Comparison of ENCODE assay signal across 32 mouse cellular contexts in genomic region chr14:54454669-54455528, GRCm38 (mm10). TPM values are rescaled to one million over a fixed set of nuclear protein-coding genes. Genes with fewer than 3 reads are reported as not detected.
DNase-seq lines count a peak whose midpoint lies in the region; ATAC-seq and TF ChIP-seq lines count a peak whose summit lies in the region.
"Had no signal": no experiment of that assay in that cellular context is flagged by ENCODE, and none has a peak within 500 bp of the region (broad histone marks: within the 10 kb centered on the region; RNA-seq: fewer than 3 reads in every experiment).

No protein-coding gene starts in this region.

- WGBS in intestine, embryonic 16.5 days: 51% methylated on average over 11 of the region's 11 CpGs
- WGBS in stomach, embryonic 15.5 days: 67% methylated on average over 11 of the region's 11 CpGs
- WGBS in midbrain, embryonic 14.5 days: 88% methylated on average over 11 of the region's 11 CpGs
- 63% methylated on average over 11 of the region's 11 CpGs for WGBS in liver, postnatal 0 days (ENCODE audit: insufficient replicate concordance)

- no peak for TF ChIP-seq CTCF in liver, postnatal 0 days (IDR thresholded peaks at IDR 0.05; ENCODE audit: low read depth)

- H3K9ac ChIP-seq in intestine, embryonic 16.5 days (ENCODE audit: low read depth, low read length): no peak overlapping the region
- no peak overlapping the region for H3K9ac ChIP-seq in stomach, embryonic 15.5 days
- no peak overlapping the region for H3K9ac ChIP-seq in midbrain, embryonic 14.5 days (replicated peaks; ENCODE audit: low read length)
- H3K9ac ChIP-seq in liver, postnatal 0 days (replicated peaks): no peak overlapping the region
- H3K9ac ChIP-seq: embryonic facial prominence, embryonic 12.5 days; hindbrain, embryonic 13.5 days; kidney, embryonic 15.5 days; liver, embryonic 15.5 days; neural tube, embryonic 13.5 days had no signal

- no peaks in the 10 kb centered on the region for H3K27me3 ChIP-seq in intestine, embryonic 16.5 days (replicated peaks; ENCODE audit: control insufficient read depth, insufficient read depth, low read length)
- no peaks in the 10 kb centered on the region for H3K27me3 ChIP-seq in stomach, embryonic 15.5 days (replicated peaks)
- no peaks in the 10 kb centered on the region for H3K27me3 ChIP-seq in midbrain, embryonic 14.5 days (ENCODE audit: control insufficient read depth, insufficient read depth, low read length)
- no peaks in the 10 kb centered on the region for H3K27me3 ChIP-seq in liver, postnatal 0 days (ENCODE audit: insufficient read depth, low read length)
- H3K27me3 ChIP-seq: CH12.LX; embryonic facial prominence, embryonic 12.5 days; hindbrain, embryonic 13.5 days; kidney, embryonic 15.5 days; liver, embryonic 15.5 days; neural tube, embryonic 13.5 days had no signal

- H3K4me3 ChIP-seq in intestine, embryonic 16.5 days (ENCODE audit: low read length): no peak overlapping the region
- no peak overlapping the region for H3K4me3 ChIP-seq in stomach, embryonic 15.5 days (replicated peaks)
- H3K4me3 ChIP-seq in midbrain, embryonic 14.5 days (replicated peaks; ENCODE audit: low read depth, low read length): no peak overlapping the region
- H3K4me3 ChIP-seq in liver, postnatal 0 days (ENCODE audit: low read depth, low read length): no peak overlapping the region
- H3K4me3 ChIP-seq: embryonic facial prominence, embryonic 12.5 days; hindbrain, embryonic 13.5 days; kidney, embryonic 15.5 days; left cerebral cortex, adult 2 months; limb, embryonic 10.5 days; liver, embryonic 15.5 days; myocyte; neural tube, embryonic 13.5 days had no signal

- H3K36me3 ChIP-seq in intestine, embryonic 16.5 days (ENCODE audit: control insufficient read depth, insufficient read depth, low read length): no peaks in the 10 kb centered on the region
- H3K36me3 ChIP-seq in stomach, embryonic 15.5 days: no peaks in the 10 kb centered on the region
- no peaks in the 10 kb centered on the region for H3K36me3 ChIP-seq in midbrain, embryonic 14.5 days (ENCODE audit: control insufficient read depth, insufficient read depth, low read length)
- H3K36me3 ChIP-seq in liver, postnatal 0 days (replicated peaks; ENCODE audit: insufficient read depth, low read length): no peaks in the 10 kb centered on the region
- H3K36me3 ChIP-seq: embryonic facial prominence, embryonic 12.5 days; G1E; hindbrain, embryonic 13.5 days; kidney, embryonic 15.5 days; limb, embryonic 10.5 days; liver, embryonic 15.5 days; neural tube, embryonic 13.5 days had no signal

- no peaks in the 10 kb centered on the region for H3K9me3 ChIP-seq in intestine, embryonic 16.5 days (ENCODE audit: control insufficient read depth, low read length)
- no peaks in the 10 kb centered on the region for H3K9me3 ChIP-seq in stomach, embryonic 15.5 days
- no peaks in the 10 kb centered on the region for H3K9me3 ChIP-seq in midbrain, embryonic 14.5 days (ENCODE audit: control insufficient read depth, low read length)
- no peaks in the 10 kb centered on the region for H3K9me3 ChIP-seq in liver, postnatal 0 days (ENCODE audit: low read length)
- H3K9me3 ChIP-seq: embryonic facial prominence, embryonic 12.5 days; hindbrain, embryonic 13.5 days; kidney, embryonic 15.5 days; limb, embryonic 10.5 days; liver, embryonic 15.5 days; neural tube, embryonic 13.5 days had no signal

- H3K4me2 ChIP-seq in intestine, embryonic 16.5 days (ENCODE audit: low read depth, low read length): no peak overlapping the region
- H3K4me2 ChIP-seq in stomach, embryonic 15.5 days: no peak overlapping the region
- H3K4me2 ChIP-seq in midbrain, embryonic 14.5 days (ENCODE audit: low read length): no peak overlapping the region
- H3K4me2 ChIP-seq in liver, postnatal 0 days (ENCODE audit: low read depth, low read length): no peak overlapping the region
- H3K4me2 ChIP-seq: embryonic facial prominence, embryonic 12.5 days; hindbrain, embryonic 13.5 days; kidney, embryonic 15.5 days; liver, embryonic 15.5 days; neural tube, embryonic 13.5 days had no signal

- peak; percentile 55 for DNase-seq in lung, postnatal 25 days (ENCODE audit: low spot score)
- no peak for DNase-seq in midbrain, embryonic 14.5 days
- no peak for DNase-seq in gastrocnemius, adult 18-20 months (ENCODE audit: low spot score)
- DNase-seq in liver, postnatal 0 days: no peak
- DNase-seq: adrenal gland, adult 8-10 months; B cell, adult 2 months; cerebellum, adult 18-20 months; cerebellum, postnatal 14 days; gastrocnemius, postnatal 36 days; kidney, postnatal 4 days; layer of hippocampus, adult 9-11 months; liver; right cerebral cortex, adult 18-20 months; right cerebral cortex, postnatal 4 days; thymus, postnatal 25 days had no signal

- peak overlapping the region; percentile 7 for H3K27ac ChIP-seq in intestine, embryonic 16.5 days (ENCODE audit: low read length)
- H3K27ac ChIP-seq in stomach, embryonic 15.5 days: no peak overlapping the region
- H3K27ac ChIP-seq in midbrain, embryonic 14.5 days (replicated peaks; ENCODE audit: low read depth, low read length): no peak overlapping the region
- no peak overlapping the region for H3K27ac ChIP-seq in liver, postnatal 0 days (ENCODE audit: low read depth)
- H3K27ac ChIP-seq: embryonic facial prominence, embryonic 12.5 days; hindbrain, embryonic 13.5 days; kidney, embryonic 15.5 days; left cerebral cortex, adult 2 months; limb, embryonic 10.5 days; liver, embryonic 15.5 days; neural tube, embryonic 13.5 days had no signal

- peaks cover 6% of the 10 kb centered on the region for H3K4me1 ChIP-seq in intestine, embryonic 16.5 days (ENCODE audit: control insufficient read depth, insufficient read depth, low read length)
- no peaks in the 10 kb centered on the region for H3K4me1 ChIP-seq in stomach, embryonic 15.5 days
- no peaks in the 10 kb centered on the region for H3K4me1 ChIP-seq in midbrain, embryonic 14.5 days (ENCODE audit: control insufficient read depth, insufficient read depth, low read length)
- H3K4me1 ChIP-seq in liver, postnatal 0 days (ENCODE audit: insufficient read depth): peaks cover 6% of the 10 kb centered on the region; the same call in 1 of the 2 replicates
- H3K4me1 ChIP-seq: embryonic facial prominence, embryonic 12.5 days; hindbrain, embryonic 13.5 days; kidney, embryonic 15.5 days; limb, embryonic 10.5 days; neural tube, embryonic 13.5 days had no signal

- ATAC-seq in granulocyte monocyte progenitor cell, adult 5-6 weeks (replicated peaks; ENCODE audit: poor library complexity, severe bottlenecking): peak; percentile 73
- ATAC-seq in intestine, embryonic 16.5 days: peak; percentile 88
- peak; percentile 39; the same call in 1 of the 2 replicates for ATAC-seq in stomach, embryonic 15.5 days (ENCODE audit: insufficient read depth, low FRiP score, low read depth)
- no peak for ATAC-seq in midbrain, embryonic 14.5 days (ENCODE audit: low FRiP score, low TSS enrichment)
- ATAC-seq in liver, postnatal 0 days: no peak
- ATAC-seq: inflammation-experienced regulatory T-cells, adult 6 months; midbrain, embryonic 16.5 days had no signal

- no peak for TF ChIP-seq EP300 in liver, postnatal 0 days (IDR thresholded peaks at IDR 0.05; ENCODE audit: low read depth)

RNA-seq across cellular contexts. Expression of gene Lrp10, which starts 9.0 kb away (rescaled TPM):
- 37.3 and 41.5 TPM in 2 replicates for total RNA-seq in granulocyte monocyte progenitor cell, adult 5-6 weeks (2014; fragmentation: Nextera tagmentation)
- total RNA-seq in granulocyte monocyte progenitor cell, adult 5-6 weeks (2017): 20.0 and 23.7 TPM in 2 replicates
- 53.4 and 65.3 TPM in 2 replicates for polyA plus RNA-seq in intestine, embryonic 16.5 days (2015; fragmentation: Nextera tagmentation; extraction: Ambion mirVana)
- 49.6 and 51.9 TPM in 2 replicates for polyA plus RNA-seq in stomach, embryonic 15.5 days (2015; fragmentation: Nextera tagmentation; extraction: Ambion mirVana)
- polyA plus RNA-seq in midbrain, embryonic 14.5 days (2014; fragmentation: Nextera tagmentation; extraction: Ambion mirVana): 26.1 and 27.5 TPM in 2 replicates
- total RNA-seq in gastrocnemius, adult 18-20 months (2021): 10 to 100 TPM; 28.5 to 31.2 TPM
- 20.9 and 25.3 TPM in 2 replicates for polyA plus RNA-seq in liver, postnatal 0 days (2015; fragmentation: Nextera tagmentation; extraction: Ambion mirVana)

RNA-seq across cellular contexts. Expression of gene Rem2, which starts 21.0 kb away (rescaled TPM):
- not detected in 2 replicates for total RNA-seq in granulocyte monocyte progenitor cell, adult 5-6 weeks (2014; fragmentation: Nextera tagmentation)
- not detected in 2 replicates for total RNA-seq in granulocyte monocyte progenitor cell, adult 5-6 weeks (2017)
- polyA plus RNA-seq in intestine, embryonic 16.5 days (2015; fragmentation: Nextera tagmentation; extraction: Ambion mirVana): 1.2 and 1.6 TPM in 2 replicates
- polyA plus RNA-seq in stomach, embryonic 15.5 days (2015; fragmentation: Nextera tagmentation; extraction: Ambion mirVana): 1.6 and 2.3 TPM in 2 replicates
- polyA plus RNA-seq in midbrain, embryonic 14.5 days (2014; fragmentation: Nextera tagmentation; extraction: Ambion mirVana): 37.2 and 44.6 TPM in 2 replicates
- total RNA-seq in gastrocnemius, adult 18-20 months (2021): not detected
- 0.66 and 0.87 TPM in 2 replicates for polyA plus RNA-seq in liver, postnatal 0 days (2015; fragmentation: Nextera tagmentation; extraction: Ambion mirVana)
- total RNA-seq: G1E; gastrocnemius, postnatal 36 days; heart, adult 8-10 months; heart, postnatal 25 days had no signal

RNA-seq across cellular contexts. Expression of gene Mmp14, which starts 23.5 kb away (rescaled TPM):
- total RNA-seq in granulocyte monocyte progenitor cell, adult 5-6 weeks (2014; fragmentation: Nextera tagmentation): not detected in 2 replicates
- not detected in 2 replicates for total RNA-seq in granulocyte monocyte progenitor cell, adult 5-6 weeks (2017)
- 89.7 and 90.7 TPM in 2 replicates for polyA plus RNA-seq in intestine, embryonic 16.5 days (2015; fragmentation: Nextera tagmentation; extraction: Ambion mirVana)
- polyA plus RNA-seq in stomach, embryonic 15.5 days (2015; fragmentation: Nextera tagmentation; extraction: Ambion mirVana): 126 and 139 TPM in 2 replicates
- 36.2 and 58.5 TPM in 2 replicates for polyA plus RNA-seq in midbrain, embryonic 14.5 days (2014; fragmentation: Nextera tagmentation; extraction: Ambion mirVana)
- total RNA-seq in gastrocnemius, adult 18-20 months (2021): 10 to 100 TPM in 1 of 2 experiments, 1 to 10 TPM in 1; 7.3 to 10.6 TPM
- 38.1 and 39.8 TPM in 2 replicates for polyA plus RNA-seq in liver, postnatal 0 days (2015; fragmentation: Nextera tagmentation; extraction: Ambion mirVana)

RNA-seq across cellular contexts. Expression of gene Mrpl52, which starts 28.2 kb away (rescaled TPM):
- 63.7 and 100 TPM in 2 replicates for total RNA-seq in granulocyte monocyte progenitor cell, adult 5-6 weeks (2014; fragmentation: Nextera tagmentation)
- 34.0 and 40.1 TPM in 2 replicates for total RNA-seq in granulocyte monocyte progenitor cell, adult 5-6 weeks (2017)
- 249 and 267 TPM in 2 replicates for polyA plus RNA-seq in intestine, embryonic 16.5 days (2015; fragmentation: Nextera tagmentation; extraction: Ambion mirVana)
- polyA plus RNA-seq in stomach, embryonic 15.5 days (2015; fragmentation: Nextera tagmentation; extraction: Ambion mirVana): 273 and 275 TPM in 2 replicates
- 293 and 337 TPM in 2 replicates for polyA plus RNA-seq in midbrain, embryonic 14.5 days (2014; fragmentation: Nextera tagmentation; extraction: Ambion mirVana)
- 100 to 1,000 TPM in 1 of 2 experiments, 10 to 100 TPM in 1; 100.0 to 110 TPM for total RNA-seq in gastrocnemius, adult 18-20 months (2021)
- polyA plus RNA-seq in liver, postnatal 0 days (2015; fragmentation: Nextera tagmentation; extraction: Ambion mirVana): 261 and 284 TPM in 2 replicates

RNA-seq across cellular contexts. Expression of gene Slc7a7, which starts 37.3 kb away (rescaled TPM):
- total RNA-seq in granulocyte monocyte progenitor cell, adult 5-6 weeks (2014; fragmentation: Nextera tagmentation): 10.3 and 10.7 TPM in 2 replicates
- 3.0 and 3.1 TPM in 2 replicates for total RNA-seq in granulocyte monocyte progenitor cell, adult 5-6 weeks (2017)
- polyA plus RNA-seq in intestine, embryonic 16.5 days (2015; fragmentation: Nextera tagmentation; extraction: Ambion mirVana): 93.8 and 111 TPM in 2 replicates
- polyA plus RNA-seq in stomach, embryonic 15.5 days (2015; fragmentation: Nextera tagmentation; extraction: Ambion mirVana): 17.0 and 19.9 TPM in 2 replicates
- polyA plus RNA-seq in midbrain, embryonic 14.5 days (2014; fragmentation: Nextera tagmentation; extraction: Ambion mirVana): 3.5 and 4.0 TPM in 2 replicates
- total RNA-seq in gastrocnemius, adult 18-20 months (2021): under 1 TPM; 0.52 to 0.73 TPM
- polyA plus RNA-seq in liver, postnatal 0 days (2015; fragmentation: Nextera tagmentation; extraction: Ambion mirVana): 5.0 and 5.1 TPM in 2 replicates

Comparison
In these comparisons a context has a peak if more than half of its experiments do, and no peak if none do; other contexts are left out.
1. ATAC-seq: peak in granulocyte monocyte progenitor cell, adult 5-6 weeks (single experiment), intestine, embryonic 16.5 days (single experiment) and stomach, embryonic 15.5 days (single experiment); none in midbrain, embryonic 14.5 days (single experiment) and liver, postnatal 0 days (single experiment).
2. RNA of gene Rem2, which starts 21.0 kb away (polyA plus RNA-seq): 37.2 to 44.6 TPM in midbrain, embryonic 14.5 days; 1.6 to 2.3 TPM in stomach, embryonic 15.5 days, 1.2 to 1.6 TPM in intestine, embryonic 16.5 days and 0.66 to 0.87 TPM in liver, postnatal 0 days; every median in the first group is over 10 times any median in the second.